Mouse (Mus musculus): ENCODE measurements around the gene Clba1.

GRCm38 (mm10) chr12:112821974-112822373, 13.2 kb downstream of the Clba1 start:
- TF ChIP-seq CTCF (conservative IDR thresholded peaks at IDR 0.05; ENCODE audit: insufficient read depth, insufficient read length, low read depth, low read length) (no peak), POLR2A (IDR thresholded peaks at IDR 0.05; ENCODE audit: low read depth, low read length) (no peak)
